Mouse (Mus musculus) bone marrow macrophage, adult 2 months (primary cell): ENCODE data around the gene Rdh19. TPM values are rescaled to one million over a fixed set of nuclear protein-coding genes. Genes with fewer than 3 reads are reported as not detected.

Experiments used
- H3K27ac ChIP-seq: 2 replicates; pipeline ENCODE4 v1.5.1; 2012; ENCODE audit warnings: low read depth, low read length; ENCODE audit not compliant: insufficient read depth
- H3K4me1 ChIP-seq: 2 replicates; pipeline ENCODE4 v1.6.1; 2012; ENCODE audit warnings: low read length; ENCODE audit not compliant: control insufficient read depth, insufficient read depth
- H3K4me3 ChIP-seq: 2 replicates; pipeline ENCODE4 v1.5.1; 2012; ENCODE audit warnings: mild to moderate bottlenecking, low read length, moderate library complexity; ENCODE audit not compliant: insufficient read depth
- CTCF ChIP-seq: IDR thresholded peaks from 2 replicates; pipeline ENCODE4 v1.5.1; 2012; ENCODE audit warnings: low read depth, mild to moderate bottlenecking, low read length, moderate library complexity
- POLR2A ChIP-seq: IDR thresholded peaks from 2 replicates; pipeline ENCODE4 v1.6.1; 2012; ENCODE audit warnings: mild to moderate bottlenecking, low read depth, low read length, borderline replicate concordance
- polyA plus RNA-seq: library from polyadenylated mRNA; stranded (reverse); fragments of >200 nt; gene quantifications from 2 replicates; pipeline ENCODE4 v1.2.4, GENCODE M21; 2012; ENCODE audit not compliant: missing spikeins, insufficient read depth, insufficient read length

Gene Rdh19
- polyA plus RNA-seq, 1 experiment = not detected

DNA sequence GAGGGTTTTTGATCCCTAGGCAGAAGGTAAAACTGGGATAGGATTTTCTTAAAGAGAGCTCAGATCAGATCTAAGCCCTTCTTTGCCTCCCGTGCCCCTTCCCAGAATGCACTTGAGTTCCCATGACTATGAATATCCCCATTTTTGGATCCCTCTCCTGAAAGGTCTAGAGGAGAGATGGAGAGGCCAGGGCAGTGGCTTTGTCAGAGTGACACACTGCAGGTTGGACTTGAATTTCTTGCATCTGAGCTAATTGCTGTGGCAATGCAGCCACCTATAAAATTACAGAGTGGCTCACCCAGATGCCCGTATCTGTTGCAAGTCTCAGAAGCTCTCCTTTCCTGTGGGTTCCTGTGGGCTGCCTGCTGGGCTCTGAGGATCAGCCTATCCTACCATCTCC, 48.5 kb downstream of the Rdh19 start, which contains the start of gene Sdr9c7:
Gene Sdr9c7 (plus strand): TSS at position 301 of the 400 bp plus-strand sequence.
- Histone ChIP-seq H3K4me1 (0 out of 2 replicates have a peak, but pooled peaks cover 2% of the 10 kb centered on the region), H3K4me3 (no peak within 1 kb of the TSS), H3K27ac (no peak within 1 kb of the TSS)
- TF ChIP-seq POLR2A = no peak
- no peak for TF ChIP-seq CTCF

GRCm38 (mm10) chr10:127899783-127900182, 50.1 kb downstream of the Rdh19 start:
- no peaks in the 10 kb centered on the region for H3K4me1 ChIP-seq
- no peak overlapping the region for H3K4me3 ChIP-seq
- TF ChIP-seq POLR2A (no peak), CTCF (no peak)
- H3K27ac ChIP-seq = no peak overlapping the region

DNA sequence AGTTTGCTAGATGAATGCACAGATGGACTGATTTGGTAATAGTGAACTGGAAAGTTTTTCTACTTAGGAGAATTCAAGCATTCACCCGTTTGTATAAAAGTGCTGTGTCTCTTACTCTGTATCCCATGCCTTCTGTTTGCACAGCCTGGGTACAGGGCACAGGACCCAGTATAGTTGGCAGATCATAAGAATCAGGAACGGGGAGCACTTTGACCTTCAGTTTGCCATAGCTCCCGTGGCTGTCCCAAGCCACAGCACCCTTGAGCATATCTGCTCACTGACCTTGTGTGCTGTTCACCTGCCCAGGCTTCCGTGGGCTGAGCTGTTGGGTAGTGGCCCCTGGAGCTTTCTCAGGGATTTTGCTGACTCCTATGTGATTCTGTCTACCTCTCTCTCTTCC, 52.0 kb downstream of the Rdh19 start:
- Histone ChIP-seq H3K4me1 (no peaks in the 10 kb centered on the region), H3K27ac (no peak overlapping the region), H3K4me3 (no peak overlapping the region)
- TF ChIP-seq CTCF = no peak
- no peak for TF ChIP-seq POLR2A

DNA sequence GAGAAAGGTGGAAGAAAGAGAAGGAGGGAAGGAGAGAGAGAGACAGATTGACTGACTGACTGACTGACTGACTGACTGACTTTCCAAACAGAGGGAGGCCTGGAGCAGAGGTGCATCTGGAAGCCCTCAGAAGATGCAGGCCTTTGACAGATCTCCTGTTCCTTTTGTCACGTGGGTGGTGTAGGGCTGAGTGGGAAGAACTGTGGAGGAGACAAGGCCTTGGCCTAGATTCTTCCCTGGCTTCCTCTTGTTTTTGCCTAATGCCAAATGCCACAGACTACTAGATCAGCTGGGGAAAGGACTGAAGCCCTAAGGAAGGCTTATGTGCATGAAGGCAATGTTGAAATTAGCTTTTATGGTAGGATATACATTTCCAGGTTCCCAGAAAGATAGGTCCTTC, 53.4 kb downstream of the Rdh19 start:
- H3K27ac ChIP-seq = no peak overlapping the region
- no peak for TF ChIP-seq POLR2A
- no peak for TF ChIP-seq CTCF
- no peak overlapping the region for H3K4me3 ChIP-seq
- no peaks in the 10 kb centered on the region for H3K4me1 ChIP-seq

GRCm38 (mm10) chr10:127904718-127905446, 55.2 kb downstream of the Rdh19 start:
- Histone ChIP-seq H3K4me3 (no peak overlapping the region), H3K27ac (no peak overlapping the region), H3K4me1 (no peaks in the 10 kb centered on the region)
- TF ChIP-seq POLR2A (no peak), CTCF (no peak)

DNA sequence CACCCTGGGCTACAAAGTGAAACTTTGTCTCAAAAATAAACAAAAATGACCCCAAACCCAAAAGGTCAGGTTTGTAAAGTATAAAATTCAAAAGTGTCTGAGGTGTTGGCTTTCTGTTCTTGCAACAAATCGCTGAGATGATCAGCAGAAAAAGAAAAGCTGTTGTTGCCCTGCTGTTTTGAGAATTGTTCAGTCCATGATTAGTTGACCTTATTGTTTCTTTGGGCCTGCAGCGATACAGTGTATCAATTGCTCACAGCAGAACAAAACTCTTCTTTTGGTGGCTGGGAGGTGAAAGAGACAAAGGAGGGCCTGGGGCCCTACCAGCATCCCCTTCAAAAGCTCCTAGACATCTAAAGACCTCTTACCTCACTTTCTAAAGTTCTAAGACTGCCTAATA, 56.4 kb downstream of the Rdh19 start:
- no peaks in the 10 kb centered on the region for H3K4me1 ChIP-seq
- H3K4me3 ChIP-seq = no peak overlapping the region
- no peak for TF ChIP-seq CTCF
- TF ChIP-seq POLR2A = no peak
- no peak overlapping the region for H3K27ac ChIP-seq

GRCm38 (mm10) chr10:127907386-127907951, 57.7 kb downstream of the Rdh19 start:
- Histone ChIP-seq H3K4me1 (no peaks in the 10 kb centered on the region), H3K27ac (no peak overlapping the region)
- no peak for TF ChIP-seq POLR2A
- no peak for TF ChIP-seq CTCF

More at GRCm38 (mm10) chr10:127907386-127907951, 57.7 kb downstream of the Rdh19 start:
- no peak overlapping the region for H3K4me3 ChIP-seq

Other genes starting within 250 kb of the Rdh19 start
- 361 and 418 TPM in 2 replicates for gene Lrp1, start 228.8 kb upstream of the Rdh19 start, polyA plus RNA-seq
- gene Stat6, start 206.9 kb upstream of the Rdh19 start, polyA plus RNA-seq = 128 and 144 TPM in 2 replicates
- 11.0 and 13.5 TPM in 2 replicates for gene Nemp1, start 183.0 kb upstream of the Rdh19 start, polyA plus RNA-seq
- 21.4 and 25.4 TPM in 2 replicates for gene Nab2, start 181.4 kb upstream of the Rdh19 start, polyA plus RNA-seq
- 0.31 TPM in 1 of 2 replicates, not detected in the other for gene Myo1a, start 144.8 kb upstream of the Rdh19 start, polyA plus RNA-seq
- gene Tac2, start 125.5 kb upstream of the Rdh19 start, polyA plus RNA-seq = not detected in 2 replicates
- 4.4 and 4.6 TPM in 2 replicates for gene Zbtb39, start 110.4 kb upstream of the Rdh19 start, polyA plus RNA-seq
- gene Gpr182, start 98.2 kb upstream of the Rdh19 start, polyA plus RNA-seq = not detected in 2 replicates
- gene Rdh1, start 90.2 kb upstream of the Rdh19 start, polyA plus RNA-seq = not detected in 2 replicates
- gene Rdh16f1, start 90.1 kb upstream of the Rdh19 start, polyA plus RNA-seq = not detected in 2 replicates
- gene Rdh9, start 73.5 kb upstream of the Rdh19 start, polyA plus RNA-seq = 0.60 TPM in 1 of 2 replicates, not detected in the other
- not detected in 2 replicates for gene Rdh16, start 48.8 kb upstream of the Rdh19 start, polyA plus RNA-seq
- not detected in 2 replicates for gene Rdh16f2, start 16.5 kb downstream of the Rdh19 start, polyA plus RNA-seq
- not detected in 2 replicates for gene Rdh7, start 38.9 kb downstream of the Rdh19 start, polyA plus RNA-seq
- not detected in 2 replicates for gene Sdr9c7, start 48.6 kb downstream of the Rdh19 start, polyA plus RNA-seq
- not detected in 2 replicates for gene Hsd17b6, start 157.7 kb downstream of the Rdh19 start, polyA plus RNA-seq
- 14.3 and 18.6 TPM in 2 replicates for gene Prim1, start 165.2 kb downstream of the Rdh19 start, polyA plus RNA-seq
- 540 and 609 TPM in 2 replicates for gene Naca, start 185.6 kb downstream of the Rdh19 start, polyA plus RNA-seq
- 152 and 160 TPM in 2 replicates for gene Ptges3, start 209.0 kb downstream of the Rdh19 start, polyA plus RNA-seq
- 483 and 528 TPM in 2 replicates for gene Atp5b, start 233.3 kb downstream of the Rdh19 start, polyA plus RNA-seq
- gene Baz2a, start 241.6 kb downstream of the Rdh19 start, polyA plus RNA-seq = 49.0 and 52.9 TPM in 2 replicates